Mouse (Mus musculus) kidney, adult 9 months (tissue): ENCODE measurements at regions not wholly inside any gene's neighbourhood (a gene's known extent, or its start where the extent isn't known, plus 50 kb on each side); places are given as distances from the start of the nearest gene placed in this dataset.
A peak's percentile ranks its signal among the peaks of the same experiment; 100 is the strongest.

Source experiments
- DNase-seq: peaks from one replicate; pipeline ENCODE4 v3.0.0; 2022

- no peak for DNase-seq
Measured at GRCm38 (mm10) chr5:99165807-99166360, 128.7 kb upstream of the Prkg2 start.

- DNase-seq: peak; percentile 66
Measured at GRCm38 (mm10) chr5:99157973-99158372, 120.8 kb upstream of the Prkg2 start.

- DNase-seq: no peak
Measured at GRCm38 (mm10) chr5:99153269-99153850, 116.2 kb upstream of the Prkg2 start.

- DNase-seq: no peak
Measured at GRCm38 (mm10) chr5:99152299-99152698, 115.1 kb upstream of the Prkg2 start.

- DNase-seq: no peak
Measured at GRCm38 (mm10) chr5:99149904-99150303, 112.8 kb upstream of the Prkg2 start.

- no peak for DNase-seq
Measured at GRCm38 (mm10) chr5:99132670-99133069, 95.5 kb upstream of the Prkg2 start.

GRCm38 (mm10) chr5:99128628-99129027, 91.5 kb upstream of the Prkg2 start:
- peak; percentile 4 for DNase-seq

- DNase-seq: no peak
Measured at GRCm38 (mm10) chr5:99125418-99125817, 88.3 kb upstream of the Prkg2 start.

GRCm38 (mm10) chr5:99111755-99112154, 74.6 kb upstream of the Prkg2 start:
- DNase-seq: no peak

- no peak for DNase-seq
Measured at GRCm38 (mm10) chr5:99111235-99111634, 74.1 kb upstream of the Prkg2 start.

- DNase-seq: peak; percentile 79
Measured at GRCm38 (mm10) chr5:99099727-99100116, 62.6 kb upstream of the Prkg2 start.

GRCm38 (mm10) chr5:99099014-99099726, 62.0 kb upstream of the Prkg2 start:
- peak; percentile 48 for DNase-seq
